Mouse (Mus musculus) gastrocnemius, postnatal 4 days (tissue): ENCODE measurements around the gene Cdk14. TPM values are rescaled to one million over a fixed set of nuclear protein-coding genes. Genes with fewer than 3 reads are reported as not detected.

Source experiments
- DNase-seq, 2 experiments: peaks; one replicate each; pipeline ENCODE4 v3.0.0; 2021 to 2022; ENCODE audit warnings: low spot score in 2 of 2, mixed read lengths in 2 of 2
- microRNA-seq: library from miRNA; unstranded; fragments of <30 nt; microRNA quantifications from one replicate; pipeline ENCODE4 v1.2.0, GENCODE M21; 2021
- total RNA-seq, 2 experiments: library from RNA; stranded (reverse); gene quantifications; 2 replicates each; pipeline ENCODE4 v1.2.3; 2021

Cdk14 gene
- total RNA-seq, 2 experiments from 2014 or later = 34.1 to 34.4 TPM

DNA sequence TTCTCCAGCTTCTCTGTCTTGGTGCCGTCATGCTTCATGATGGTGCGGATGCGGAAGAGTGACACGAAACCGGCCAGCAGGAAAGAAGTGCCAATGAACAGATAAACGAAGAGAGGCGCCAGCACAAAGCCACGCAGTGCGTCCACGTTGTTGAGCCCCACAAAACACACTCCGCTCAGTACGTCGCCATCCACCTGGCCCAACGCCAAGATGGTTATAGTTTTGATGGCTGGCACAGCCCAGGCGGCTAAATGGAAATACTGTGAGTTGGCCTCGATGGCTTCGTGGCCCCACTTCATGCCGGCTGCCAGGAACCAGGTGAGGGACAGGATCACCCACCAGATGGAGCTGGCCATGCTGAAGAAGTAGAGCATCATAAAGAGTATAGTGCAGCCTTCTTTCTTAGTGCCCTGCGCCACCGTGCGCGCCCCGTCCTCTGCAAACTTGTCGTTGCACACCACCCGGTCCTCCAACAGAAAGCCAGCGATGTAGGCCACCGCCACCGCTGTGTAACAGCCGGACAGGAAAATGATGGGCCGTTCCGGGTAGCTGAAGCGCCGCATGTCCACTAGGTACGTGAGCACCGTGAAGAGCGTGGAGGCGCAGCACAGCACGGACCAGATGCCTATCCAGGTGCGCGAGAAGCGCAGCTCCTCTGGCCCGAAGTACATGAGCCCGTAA, 664.0 kb downstream of the Cdk14 start:
- DNase-seq = peak in 1 of 2 experiments; percentile 39

DNA sequence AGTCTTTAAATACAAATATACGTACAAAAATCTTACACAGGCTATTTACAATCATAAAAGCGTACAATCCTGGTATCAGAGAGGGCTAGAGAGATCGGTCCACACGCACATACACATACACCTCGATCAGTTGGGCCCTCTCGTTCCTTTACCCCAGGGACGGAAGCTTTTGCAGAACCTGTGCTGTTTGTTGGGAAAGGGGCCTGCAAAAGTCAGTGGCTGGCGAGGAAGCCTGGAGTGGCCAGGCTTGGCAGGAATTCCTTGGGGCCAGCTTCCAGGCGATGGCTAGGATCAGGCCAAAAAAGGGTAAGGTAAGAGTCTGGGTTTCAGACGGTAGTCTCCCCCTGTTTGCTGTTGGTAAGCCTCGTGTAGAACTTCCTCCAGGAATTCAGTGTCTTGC, 664.8 kb downstream of the Cdk14 start:
- DNase-seq = no peak

DNA sequence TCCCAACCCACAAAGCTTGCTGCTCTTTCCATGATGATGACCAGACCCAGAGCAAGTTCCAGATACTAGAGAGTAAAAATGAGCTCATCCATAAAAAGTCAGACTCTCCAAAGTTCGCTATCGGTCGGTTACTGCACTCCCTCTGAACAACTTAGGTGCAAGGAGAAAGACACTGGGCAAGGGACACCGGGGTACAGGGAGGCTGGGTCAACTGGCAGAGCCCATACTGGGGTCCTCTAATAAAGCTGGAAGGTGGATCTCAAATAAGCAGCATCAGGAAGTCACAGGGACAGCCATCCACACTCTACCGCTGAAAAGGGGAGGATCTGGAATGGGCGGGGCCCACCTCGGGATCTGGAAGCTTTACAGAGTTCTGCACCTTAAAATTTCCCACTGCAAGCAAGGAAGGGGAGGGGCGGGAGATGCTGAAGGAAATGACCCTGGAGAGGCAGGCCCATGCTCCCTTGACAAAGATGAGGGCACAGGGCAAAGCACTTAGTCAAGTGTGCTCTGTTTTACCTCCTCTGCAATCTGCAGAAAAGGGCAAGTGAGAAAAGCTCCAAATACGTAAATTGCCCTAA, 665.3 kb downstream of the Cdk14 start:
- DNase-seq = no peak

Small RNA genes lying within 50 kb of the gene (microRNA-seq; reads per million reads assigned to microRNA genes)
- gene Gm25037 (not detected), gene Gm44483 (not detected)

Other genes with a start within 250 kb of the Cdk14 start
- gene 1700015F17Rik, start 58.8 kb upstream of the Cdk14 start, total RNA-seq = not detected
- gene Cldn12, start 94.6 kb upstream of the Cdk14 start, total RNA-seq = 10 to 100 TPM; 12.2 to 12.4 TPM
- 1 to 10 TPM; 9.0 to 9.4 TPM for gene Gtpbp10, start 139.2 kb upstream of the Cdk14 start, total RNA-seq
- under 1 TPM in 1 of 2 experiments, not detected in 1; 0.22 TPM for gene Gm8773, start 153.5 kb upstream of the Cdk14 start, total RNA-seq
- gene Cfap69, start 243.9 kb upstream of the Cdk14 start, total RNA-seq = 1 to 10 TPM in 1 of 2 experiments, under 1 TPM in 1; 0.74 to 1.6 TPM